Mouse (Mus musculus) retina, embryonic 14.5 days (tissue): ENCODE measurements around the gene Ankrd54.

Experiments used
- DNase-seq: peaks from one replicate; pipeline ENCODE4 v3.0.0-alpha.2; 2015; ENCODE audit warnings: low spot score

Ankrd54 gene

GRCm38 (mm10) chr15:79062376-79063159 is at the start of gene Ankrd54:
Gene Ankrd54 (minus strand): TSS chr15:79062893.
- DNase-seq, result peak; percentile 100

GRCm38 (mm10) chr15:79111774-79112173 is 49.1 kb upstream of the Ankrd54 start:
- DNase-seq, result no peak

- DNase-seq, result no peak
Measured at GRCm38 (mm10) chr15:79110528-79110927, 47.8 kb upstream of the Ankrd54 start.

GRCm38 (mm10) chr15:79110031-79110430 is 47.3 kb upstream of the Ankrd54 start:
- peak; percentile 3 for DNase-seq

- DNase-seq, result peak; percentile 38
Measured at GRCm38 (mm10) chr15:79109321-79109934, 46.7 kb upstream of the Ankrd54 start.

GRCm38 (mm10) chr15:79108421-79109320 is 46.0 kb upstream of the Ankrd54 start, which contains the start of gene Micall1:
Gene Micall1 (plus strand): TSS chr15:79108898.
- peak; percentile 71 for DNase-seq

- no peak for DNase-seq
Measured at GRCm38 (mm10) chr15:79107966-79108365, 45.3 kb upstream of the Ankrd54 start.

GRCm38 (mm10) chr15:79105804-79106203 is 43.1 kb upstream of the Ankrd54 start:
- DNase-seq, result no peak

- DNase-seq, result no peak
Measured at GRCm38 (mm10) chr15:79103264-79103663, 40.6 kb upstream of the Ankrd54 start.

GRCm38 (mm10) chr15:79101531-79101930 is 38.8 kb upstream of the Ankrd54 start:
- no peak for DNase-seq

GRCm38 (mm10) chr15:79100391-79100790 is 37.7 kb upstream of the Ankrd54 start:
- DNase-seq, result no peak

GRCm38 (mm10) chr15:79099456-79099855 is 36.8 kb upstream of the Ankrd54 start:
- no peak for DNase-seq

GRCm38 (mm10) chr15:79098868-79099267 is 36.2 kb upstream of the Ankrd54 start:
- DNase-seq, result no peak

- no peak for DNase-seq
Measured at GRCm38 (mm10) chr15:79098220-79098619, 35.5 kb upstream of the Ankrd54 start.

- DNase-seq, result no peak
Measured at GRCm38 (mm10) chr15:79097611-79098025, 34.9 kb upstream of the Ankrd54 start.

GRCm38 (mm10) chr15:79097135-79097534 is 34.4 kb upstream of the Ankrd54 start:
- DNase-seq, result no peak

- no peak for DNase-seq
Measured at GRCm38 (mm10) chr15:79096556-79096955, 33.9 kb upstream of the Ankrd54 start.

- no peak for DNase-seq
Measured at GRCm38 (mm10) chr15:79095483-79095882, 32.8 kb upstream of the Ankrd54 start.

GRCm38 (mm10) chr15:79093083-79093839 is 30.6 kb upstream of the Ankrd54 start:
- peak; percentile 28 for DNase-seq

- no peak for DNase-seq
Measured at GRCm38 (mm10) chr15:79092284-79092683, 29.6 kb upstream of the Ankrd54 start.

- DNase-seq, result no peak
Measured at GRCm38 (mm10) chr15:79079567-79079966, 16.9 kb upstream of the Ankrd54 start.
